Mouse (Mus musculus) embryonic stem cell, embryonic (primary cell): ENCODE data around the gene Frem1.

ENCODE experiments used
- CTCF ChIA-PET, 4 experiments: fragments of 300-600 bp in 2 of 4; fragments of 350-600 bp in 2 of 4; sonication (Branson Sonifier 250); formaldehyde crosslinking; loops; one replicate each; lab custom pipeline; 2022; ENCODE audit warnings: inconsistent platforms in 2 of 4; lab: Charles Lee
- POLR2A ChIA-PET, 4 experiments: fragments of 300-600 bp in 2 of 4; fragments of 350-600 bp in 2 of 4; sonication (Branson Sonifier 250); formaldehyde crosslinking; loops; one replicate each; lab custom pipeline; 2022; ENCODE audit warnings: antibody characterized with exemption in 4 of 4, inconsistent platforms in 1 of 4; lab: Charles Lee

Gene Frem1

DNA sequence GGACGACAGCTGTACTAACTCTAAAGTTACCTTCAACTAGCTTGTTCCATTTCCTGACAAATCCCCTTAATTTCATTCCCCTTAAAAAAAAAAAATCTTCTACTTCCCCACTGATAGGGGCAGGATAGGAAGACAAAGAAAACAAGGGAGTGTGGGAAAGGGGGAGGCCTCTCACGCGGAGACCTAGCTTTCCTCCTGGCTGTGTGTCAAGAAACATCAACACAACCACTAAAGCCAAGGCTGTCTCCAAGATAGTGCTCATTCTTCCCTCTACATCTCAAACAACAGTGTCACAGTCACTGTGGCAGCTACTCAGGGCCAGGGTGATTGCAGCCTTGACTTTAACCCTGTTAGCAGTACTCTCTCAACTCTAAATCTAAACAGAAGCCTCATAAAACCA lies 191.6 kb downstream of the Frem1 start:
- CTCF ChIA-PET = interaction anchor here in 1 of 4 experiments (0.7 kb wide), 1 partner anchor 681 kb away, joined by 3 read pairs; no protein-coding TSS in a partner anchor
- POLR2A ChIA-PET = interaction anchor here in 1 of 4 experiments (1.4 kb wide), 1 partner anchor 11 kb away, joined by 5 read pairs; no protein-coding TSS in a partner anchor

DNA sequence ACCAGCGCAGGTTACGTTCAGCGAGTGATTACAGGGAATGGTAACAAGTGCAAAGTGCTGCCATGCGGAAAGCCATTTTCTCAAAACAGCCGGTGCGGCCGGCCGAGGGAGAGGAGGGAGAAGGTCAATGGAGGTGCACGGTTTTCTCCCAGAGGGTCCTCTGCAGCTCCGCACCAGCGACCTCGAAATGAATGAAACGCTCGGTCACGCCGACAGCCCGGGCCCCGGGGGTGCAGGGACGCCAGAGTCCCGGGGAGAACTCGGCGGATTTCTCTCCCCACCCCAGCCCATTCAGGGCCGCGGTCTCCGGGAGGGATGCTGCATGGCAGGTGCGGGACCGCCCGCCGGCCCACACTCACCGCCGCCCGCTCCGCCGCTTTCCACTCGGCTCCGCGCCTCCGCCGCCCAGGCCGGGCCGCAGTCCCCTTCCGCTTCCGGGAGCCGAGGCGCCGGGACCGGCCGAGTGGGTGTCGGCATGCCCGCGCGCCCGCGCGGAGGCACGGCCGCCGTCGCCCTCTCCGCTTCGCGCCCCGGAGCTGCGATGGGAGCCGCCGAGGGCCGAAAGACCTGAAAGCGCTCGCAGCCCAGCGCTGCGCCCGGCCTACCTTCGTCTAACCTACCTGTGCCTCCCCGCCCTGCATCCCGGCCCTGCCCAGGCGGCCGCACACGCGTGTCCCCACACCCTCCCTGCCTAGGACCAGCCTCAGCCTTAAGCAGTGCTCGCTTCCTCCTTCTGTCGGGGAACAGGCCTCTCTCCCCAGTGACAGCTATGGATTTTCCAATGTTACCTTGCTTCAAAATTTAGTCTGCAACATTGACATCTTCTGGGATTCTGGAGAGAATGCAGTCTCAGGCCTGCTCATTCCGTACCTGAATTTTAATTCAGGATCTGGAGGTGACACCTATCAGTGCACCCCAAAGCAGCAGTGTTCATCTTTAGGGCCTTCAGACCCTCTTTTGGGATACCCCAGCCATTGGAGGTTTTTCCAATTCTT lies 192.7 kb downstream of the Frem1 start, which contains the start of gene Zdhhc21:
Gene Zdhhc21, minus strand, starts transcription at position 828 of the 995 bp plus-strand sequence.
- ChIA-PET CTCF (interaction anchor here in 2 of 4 experiments (0.5 to 0.7 kb wide), 2 partner anchors 38 to 682 kb away, joined by 3 to 4 read pairs; no protein-coding TSS in a partner anchor), POLR2A (interaction anchor here in 1 of 4 experiments (1.4 to 1.5 kb wide), 2 partner anchors 12 kb away, joined by 5 to 7 read pairs; no protein-coding TSS in a partner anchor)

DNA sequence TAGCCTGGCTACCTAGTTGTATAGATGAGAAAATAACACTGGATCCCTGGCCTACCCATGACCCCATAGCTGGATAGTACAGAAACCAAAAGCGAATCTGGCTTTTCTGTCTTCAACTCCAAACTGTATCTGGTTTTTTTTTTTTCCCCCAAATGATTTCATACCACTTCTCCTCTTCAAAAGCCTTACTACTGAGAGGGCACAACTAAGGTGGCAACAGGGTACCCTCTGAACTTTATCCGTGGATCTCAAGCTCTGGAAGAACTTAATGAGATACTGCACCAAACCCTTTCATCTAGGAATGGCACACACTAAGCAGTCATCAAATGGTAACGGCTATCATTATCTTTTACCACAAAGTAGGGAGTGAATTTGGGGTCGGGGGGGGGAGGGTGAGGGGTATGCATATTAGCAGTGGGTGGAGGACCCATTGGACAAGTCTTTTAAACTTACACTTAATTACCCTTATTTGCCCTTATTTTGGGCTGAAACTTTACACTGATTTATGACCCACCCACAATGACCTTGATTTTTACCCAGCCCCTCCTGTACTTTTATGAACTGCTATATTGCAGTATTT lies 193.6 kb downstream of the Frem1 start:
- POLR2A ChIA-PET = interaction anchor here in 2 of 4 experiments (0.7 to 1.5 kb wide), 3 partner anchors 13 to 376 kb away, joined by 3 to 7 read pairs (median 4); no protein-coding TSS in a partner anchor

DNA sequence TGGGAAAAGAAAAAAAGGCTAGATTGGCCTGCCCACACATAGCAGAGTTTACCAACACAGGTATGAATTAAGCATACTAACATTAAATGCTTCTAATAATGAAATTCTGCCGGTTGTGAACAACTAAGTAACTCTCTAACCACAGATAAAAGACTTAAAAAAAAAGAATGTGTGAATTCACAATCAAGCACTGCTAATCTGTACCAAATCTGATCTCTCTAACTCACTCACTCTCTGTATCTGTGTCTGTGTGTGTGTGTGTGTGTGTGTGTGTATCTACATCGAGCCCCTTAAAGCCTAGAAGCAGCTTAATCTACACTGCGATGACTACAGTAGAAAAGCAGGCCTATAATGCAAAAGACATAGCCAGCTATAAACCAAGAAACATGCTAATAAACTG lies 195.2 kb downstream of the Frem1 start:
- CTCF ChIA-PET = no interaction called here
- POLR2A ChIA-PET = no interaction called here

More for the DNA sequence above, 193.6 kb downstream of the Frem1 start:
- CTCF ChIA-PET = interaction anchor here in 1 of 4 experiments (0.6 kb wide), 1 partner anchor 25 kb away, joined by 4 read pairs; no protein-coding TSS in a partner anchor

DNA sequence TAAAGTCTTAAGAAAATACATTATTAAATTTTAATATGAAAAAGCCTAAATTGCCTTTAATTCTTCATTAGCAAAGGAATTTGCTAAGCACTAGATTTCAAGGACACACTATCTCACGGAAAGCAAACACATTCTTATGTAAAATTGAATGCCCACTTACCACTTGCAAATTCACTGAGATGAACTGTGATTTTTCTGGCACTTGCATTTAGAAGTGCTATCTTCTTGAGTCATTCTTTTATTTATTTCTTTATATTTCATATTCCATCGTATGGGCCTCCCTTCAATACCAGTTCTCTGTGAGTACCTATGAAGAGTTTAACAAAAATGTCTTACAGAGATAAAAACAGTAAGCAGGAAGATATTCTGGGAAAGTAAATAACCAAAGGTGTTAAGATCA lies 198.3 kb downstream of the Frem1 start:
- ChIA-PET CTCF (interaction anchor here in 1 of 4 experiments (0.6 kb wide), 1 partner anchor 30 kb away, joined by 3 read pairs; no protein-coding TSS in a partner anchor), POLR2A (interaction anchor here in 1 of 4 experiments (0.9 kb wide), 1 partner anchor 11 kb away, joined by 4 read pairs; no protein-coding TSS in a partner anchor)

DNA sequence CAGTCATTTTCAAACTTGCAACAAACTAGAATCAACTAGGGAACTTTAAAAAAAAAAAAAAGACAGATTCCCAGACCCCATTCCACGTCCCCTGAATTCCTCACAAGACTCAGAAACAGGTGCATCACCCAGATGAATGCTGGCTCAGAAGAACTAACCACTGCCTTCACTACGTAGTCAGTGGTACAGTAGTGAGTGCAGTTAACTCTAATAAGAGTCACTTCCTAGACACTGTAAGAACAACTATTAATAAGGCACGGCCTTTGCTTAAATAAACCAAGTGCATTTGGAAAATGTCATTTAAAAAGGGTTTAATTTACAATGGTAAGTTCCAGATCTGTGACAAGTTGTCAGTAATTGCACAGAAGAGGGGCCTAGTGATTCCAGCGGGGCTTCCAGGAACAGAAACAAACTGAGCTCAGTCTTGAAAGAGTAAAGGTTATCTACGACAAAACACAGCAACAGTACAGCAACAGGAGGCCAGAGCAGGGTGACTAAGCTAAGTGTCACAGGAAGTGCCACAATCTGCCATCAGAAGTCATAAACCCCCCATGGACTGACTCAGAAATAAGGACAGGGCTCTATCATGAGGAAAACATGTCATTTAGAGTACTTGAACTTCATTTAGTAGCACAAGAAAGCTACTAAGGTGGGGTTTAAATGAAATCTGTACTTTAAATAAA lies 203.4 kb downstream of the Frem1 start:
- ChIA-PET CTCF (no interaction called here), POLR2A (interaction anchor here in 1 of 4 experiments (0.6 kb wide), 1 partner anchor 14 kb away, joined by 4 read pairs; no protein-coding TSS in a partner anchor)
